Mouse (Mus musculus) forelimb bud, embryonic 11.5 days (tissue): Measurements from ENCODE around the gene Cyfip1.
"Not testable (repeated sequence)": the region's sequence is repeated elsewhere in the genome, so short reads cannot be mapped to it uniquely, and the experiment has no call there.

ENCODE experiments used
- DNase-seq: peaks from one replicate; pipeline ENCODE4 v3.0.0-alpha.2; 2012; ENCODE audit warnings: low read depth, low spot score

Cyfip1 gene

GRCm38 (mm10) chr7:55865044-55865443 lies 23.5 kb downstream of the Cyfip1 start:
- no peak for DNase-seq

GRCm38 (mm10) chr7:55865750-55866416 lies 24.3 kb downstream of the Cyfip1 start:
- DNase-seq: no peak

- no peak for DNase-seq
These were observed 26.7 kb downstream of the Cyfip1 start for GRCm38 (mm10) chr7:55868247-55868646.

GRCm38 (mm10) chr7:55869220-55869619 lies 27.7 kb downstream of the Cyfip1 start:
- DNase-seq: no peak

GRCm38 (mm10) chr7:55870340-55871020 lies 28.9 kb downstream of the Cyfip1 start:
- DNase-seq: no peak

GRCm38 (mm10) chr7:55871476-55871875 lies 29.9 kb downstream of the Cyfip1 start:
- DNase-seq: no peak

GRCm38 (mm10) chr7:55874703-55875102 lies 33.2 kb downstream of the Cyfip1 start:
- DNase-seq: no peak

- no peak for DNase-seq
These were observed 36.2 kb downstream of the Cyfip1 start for GRCm38 (mm10) chr7:55877721-55878120.

GRCm38 (mm10) chr7:55880882-55881281 lies 39.3 kb downstream of the Cyfip1 start:
- DNase-seq: no peak

- no peak for DNase-seq
These were observed 47.1 kb downstream of the Cyfip1 start for GRCm38 (mm10) chr7:55888603-55889002.

GRCm38 (mm10) chr7:55889996-55890395 lies 48.5 kb downstream of the Cyfip1 start:
- no peak for DNase-seq

- no peak for DNase-seq
These were observed 49.2 kb downstream of the Cyfip1 start for GRCm38 (mm10) chr7:55890731-55891130.

- DNase-seq: no peak
These were observed 50.3 kb downstream of the Cyfip1 start for GRCm38 (mm10) chr7:55891797-55892196.

GRCm38 (mm10) chr7:55903766-55904165 lies 62.2 kb downstream of the Cyfip1 start:
- no peak for DNase-seq

- no peak for DNase-seq
These were observed 63.9 kb downstream of the Cyfip1 start for GRCm38 (mm10) chr7:55905449-55905848.

GRCm38 (mm10) chr7:55909519-55909918 lies 68.0 kb downstream of the Cyfip1 start:
- no peak for DNase-seq

- no peak for DNase-seq
These were observed 68.8 kb downstream of the Cyfip1 start for GRCm38 (mm10) chr7:55910356-55910755.

GRCm38 (mm10) chr7:55911371-55911770 lies 69.8 kb downstream of the Cyfip1 start:
- no peak for DNase-seq

- DNase-seq: no peak
These were observed 70.6 kb downstream of the Cyfip1 start for GRCm38 (mm10) chr7:55912118-55912517.

GRCm38 (mm10) chr7:55918365-55918764 lies 76.8 kb downstream of the Cyfip1 start:
- DNase-seq: not testable (repeated sequence)

- DNase-seq: no peak
These were observed 85.7 kb downstream of the Cyfip1 start for GRCm38 (mm10) chr7:55927262-55927661.

GRCm38 (mm10) chr7:55928649-55929048 lies 87.1 kb downstream of the Cyfip1 start:
- no peak for DNase-seq

GRCm38 (mm10) chr7:55935025-55935424 lies 93.5 kb downstream of the Cyfip1 start:
- no peak for DNase-seq
